Mouse (Mus musculus) Patski (cell line): ENCODE results near the gene Agbl2. TPM values are rescaled to one million over a fixed set of nuclear protein-coding genes. Genes with fewer than 3 reads are reported as not detected.

ENCODE experiments used
- ATAC-seq: fragments of 100-300 bp; one replicate; pipeline ENCODE4 v1.8.0; 2021
- CTCF ChIA-PET: fragments of 350-600 bp; sonication (Branson Sonifier 250); formaldehyde crosslinking; loops from one replicate; lab custom pipeline; 2022; ENCODE audit warnings: inconsistent platforms; lab: Charles Lee
- POLR2A ChIA-PET: fragments of 350-600 bp; sonication (Branson Sonifier 250); formaldehyde crosslinking; loops from one replicate; lab custom pipeline; 2022; ENCODE audit warnings: antibody characterized with exemption, inconsistent platforms; lab: Charles Lee
- DNase-seq: peaks from one replicate; pipeline ENCODE4 v3.0.0-alpha.2; 2011; ENCODE audit warnings: low read depth, low spot score
- H3K27me3 ChIP-seq: fragments of 371-371 bp; one replicate; pipeline ENCODE4 v1.5.1; 2021
- CTCF ChIP-seq: fragments of 100-300 bp; IDR thresholded peaks from one replicate; pipeline ENCODE4 v1.5.1; 2021
- in situ Hi-C: fragments of 300-500 bp; cut with MboI; formaldehyde crosslinking; loops from 3 replicates; pipeline ENCODE4 v1.11.1; 2018; ENCODE audit warnings: low pct_unique_long_range_greater_than_20kb, mixed read lengths
- polyA plus RNA-seq: library from polyadenylated mRNA; unstranded; gene quantifications from one replicate; pipeline ENCODE4 v1.2.3, GENCODE M21; 2021

Agbl2 gene
- polyA plus RNA-seq, 1 experiment from 2014 or later, result not detected

- in situ Hi-C loops, result no loop called here
- DNase-seq (no peak), ATAC-seq (no peak)
- no peak for TF ChIP-seq CTCF
- POLR2A ChIA-PET, result no interaction called here
- CTCF ChIA-PET, result interaction anchor here (1.0 to 1.7 kb wide), 4 partner anchors 9 to 30 kb away, joined by 3 to 5 read pairs (median 3); no protein-coding TSS in a partner anchor
- no peaks in the 10 kb centered on the region for H3K27me3 ChIP-seq
Observed at GRCm38 (mm10) chr2:90749676-90750459, 32.7 kb upstream of the Agbl2 start.

- ATAC-seq (no peak), DNase-seq (no peak)
- in situ Hi-C loops, result no loop called here
- ChIA-PET POLR2A (interaction anchor here (1.6 kb wide), 1 partner anchor 15 kb away, joined by 5 read pairs; no protein-coding TSS in a partner anchor), CTCF (interaction anchor here (1.1 to 1.4 kb wide), 2 partner anchors 18 to 21 kb away, joined by 3 to 6 read pairs; no protein-coding TSS in a partner anchor)
- no peaks in the 10 kb centered on the region for H3K27me3 ChIP-seq
- no peak for TF ChIP-seq CTCF
Observed at GRCm38 (mm10) chr2:90753565-90753964, 29.0 kb upstream of the Agbl2 start.

- DNase-seq, result no peak
- in situ Hi-C loops, result no loop called here
- no peaks in the 10 kb centered on the region for H3K27me3 ChIP-seq
- ChIA-PET CTCF (interaction anchor here (1.1 to 1.4 kb wide), 3 partner anchors 18 to 20 kb away, joined by 3 to 6 read pairs (median 3); no protein-coding TSS in a partner anchor), POLR2A (interaction anchor here (1.6 kb wide), 1 partner anchor 16 kb away, joined by 5 read pairs; no protein-coding TSS in a partner anchor)
- TF ChIP-seq CTCF, result no peak
- ATAC-seq, result no peak
Observed at GRCm38 (mm10) chr2:90754188-90754587, 28.3 kb upstream of the Agbl2 start.

GRCm38 (mm10) chr2:90765123-90765522, 17.4 kb upstream of the Agbl2 start:
- ChIA-PET CTCF (no interaction called here), POLR2A (interaction anchor here (1.3 kb wide), 1 partner anchor 12 kb away, joined by 3 read pairs; no protein-coding TSS in a partner anchor)
- H3K27me3 ChIP-seq, result no peaks in the 10 kb centered on the region
- no peak for TF ChIP-seq CTCF
- peak; percentile 90 for ATAC-seq
- in situ Hi-C loops, result loop anchor here (5.0 kb wide), 1 partner anchor 33 kb away; no protein-coding TSS in a partner anchor
- peak; percentile 85 for DNase-seq

- no peaks in the 10 kb centered on the region for H3K27me3 ChIP-seq
- in situ Hi-C loops, result no loop called here
- ATAC-seq, result no peak
- ChIA-PET POLR2A (no interaction called here), CTCF (no interaction called here)
- no peak for DNase-seq
- no peak for TF ChIP-seq CTCF
Observed at GRCm38 (mm10) chr2:90781323-90781722, 1.2 kb upstream of the Agbl2 start.

GRCm38 (mm10) chr2:90781938-90782337, 589 bp upstream of the Agbl2 start:
- DNase-seq, result no peak
- in situ Hi-C loops, result no loop called here
- no peaks in the 10 kb centered on the region for H3K27me3 ChIP-seq
- ATAC-seq, result no peak
- no peak for TF ChIP-seq CTCF
- CTCF ChIA-PET, result no interaction called here
- POLR2A ChIA-PET, result no interaction called here

GRCm38 (mm10) chr2:90782901-90783486, 467 bp downstream of the Agbl2 start:
- ATAC-seq (no peak), DNase-seq (no peak)
- TF ChIP-seq CTCF, result no peak
- in situ Hi-C loops, result no loop called here
- H3K27me3 ChIP-seq, result no peaks in the 10 kb centered on the region
- ChIA-PET CTCF (interaction anchor here (1.9 kb wide), 1 partner anchor 9 kb away, joined by 4 read pairs; no protein-coding TSS in a partner anchor), POLR2A (no interaction called here)

- ATAC-seq (no peak), DNase-seq (no peak)
- POLR2A ChIA-PET, result interaction anchor here (0.6 kb wide), 1 partner anchor 15 kb away, joined by 3 read pairs; no protein-coding TSS in a partner anchor
- H3K27me3 ChIP-seq, result no peaks in the 10 kb centered on the region
- CTCF ChIA-PET, result no interaction called here
- TF ChIP-seq CTCF, result no peak
- in situ Hi-C loops, result no loop called here
Observed at GRCm38 (mm10) chr2:90788126-90788525, 5.6 kb downstream of the Agbl2 start.

GRCm38 (mm10) chr2:90808241-90809126, 26.0 kb downstream of the Agbl2 start:
- no peak for ATAC-seq

GRCm38 (mm10) chr2:90810751-90811150, 28.2 kb downstream of the Agbl2 start:
- ATAC-seq (no peak), DNase-seq (no peak)
- POLR2A ChIA-PET, result no interaction called here
- CTCF ChIA-PET, result interaction anchor here (1.3 kb wide), 1 partner anchor 21 kb away, joined by 3 read pairs; no protein-coding TSS in a partner anchor
- H3K27me3 ChIP-seq, result no peaks in the 10 kb centered on the region
- TF ChIP-seq CTCF, result no peak
- in situ Hi-C loops, result no loop called here

More at GRCm38 (mm10) chr2:90808241-90809126, 26.0 kb downstream of the Agbl2 start:
- DNase-seq, result no peak
- no peak for TF ChIP-seq CTCF
- ChIA-PET CTCF (no interaction called here), POLR2A (no interaction called here)
- in situ Hi-C loops, result no loop called here
- no peaks in the 10 kb centered on the region for H3K27me3 ChIP-seq
